Mouse (Mus musculus): ENCODE results near the gene Necap1. TPM values are rescaled to one million over a fixed set of nuclear protein-coding genes. Genes with fewer than 3 reads are reported as not detected.

The Necap1 gene
- total and polyA plus RNA-seq, 3 experiments = 11.9 to 19.1 TPM; not detected in 1

DNA sequence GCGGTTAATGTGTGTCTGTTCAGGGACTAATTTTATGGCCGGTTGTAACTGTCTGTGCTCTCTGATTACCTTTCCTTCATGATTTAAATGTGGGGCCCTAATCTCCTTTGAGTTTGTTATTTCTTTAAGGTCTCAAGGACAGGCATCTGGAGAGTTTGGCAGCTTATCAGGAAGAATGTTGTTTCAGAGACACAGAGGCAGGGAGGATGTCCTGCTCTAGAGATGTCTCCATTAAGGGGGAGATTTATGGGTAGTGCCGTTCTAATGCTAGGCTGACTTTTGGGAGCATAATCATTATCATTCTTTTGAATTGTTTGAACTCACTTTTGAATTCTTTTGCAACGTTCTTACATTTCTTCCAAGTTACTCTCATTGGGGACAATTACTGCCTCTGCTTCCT, 45.6 kb downstream of the Necap1 start:
- H3K9me3 ChIP-seq (replicated peaks; ENCODE audit: insufficient read depth, low read length) = no peaks in the 10 kb centered on the region
- no peak overlapping the region for H3K9ac ChIP-seq (ENCODE audit: control insufficient read depth, low read depth, low read length, poor library complexity, severe bottlenecking)
- DNase-seq (ENCODE audit: low read depth, low spot score) = no peak
- no peak overlapping the region for H3K27ac ChIP-seq (ENCODE audit: control insufficient read depth, low read depth, low read length)
- no peaks in the 10 kb centered on the region for H3K4me1 ChIP-seq (ENCODE audit: control insufficient read depth in 1 of 2, insufficient read depth in 2 of 2, low read length in 2 of 2)
- TF ChIP-seq POLR2AphosphoS5 (IDR thresholded peaks at IDR 0.05; ENCODE audit: borderline replicate concordance, low read depth, low read length) (no peak), NELFE (IDR thresholded peaks at IDR 0.05; ENCODE audit: low read depth, low read length) (no peak), ZNF384 (IDR thresholded peaks at IDR 0.05; ENCODE audit: low read depth, low read length) (no peak), TAL1 (IDR thresholded peaks at IDR 0.05; ENCODE audit: low read length) (peak; percentile 41), GATA1 (IDR thresholded peaks at IDR 0.05; ENCODE audit: low read depth, low read length) (no peak), MEF2A (IDR thresholded peaks at IDR 0.05; ENCODE audit: extremely low read depth, insufficient replicate concordance, low read depth, low read length, poor library complexity, severe bottlenecking) (no peak)
- no peaks in the 10 kb centered on the region for H3K79me2 ChIP-seq (ENCODE audit: control insufficient read depth, insufficient read depth, low read length, poor library complexity)
- H3K4me3 ChIP-seq (ENCODE audit: control insufficient read depth in 1 of 2, insufficient read depth in 1 of 2, low read depth in 2 of 2, low read length in 2 of 2) = no peak overlapping the region
- H3K36me3 ChIP-seq (ENCODE audit: control insufficient read depth in 1 of 2, insufficient read depth in 2 of 2, low read length in 2 of 2) = no peaks in the 10 kb centered on the region
- H3K27me3 ChIP-seq (ENCODE audit: control insufficient read depth in 1 of 2, insufficient read depth in 2 of 2, low read length in 2 of 2) = peaks cover 0 to 2% of the 10 kb centered on the region in 2 experiments; a peak in 3 of 4 replicates

- TF ChIP-seq MYB (IDR thresholded peaks at IDR 0.05; ENCODE audit: low read depth, low read length) = no peak
- no peak for TF ChIP-seq E2F4 (IDR thresholded peaks at IDR 0.05; ENCODE audit: borderline replicate concordance, low read depth, low read length)
- no peak for TF ChIP-seq GATA1 (IDR thresholded peaks at IDR 0.05; ENCODE audit: low read depth, low read length)
- TF ChIP-seq USF2 (IDR thresholded peaks at IDR 0.05; ENCODE audit: borderline replicate concordance in 1 of 2, insufficient read depth in 1 of 2, low read depth in 1 of 2, low read length in 2 of 2) = no peak
- TF ChIP-seq ZC3H11A (IDR thresholded peaks at IDR 0.05; ENCODE audit: low read depth, low read length) = no peak
- no peaks in the 10 kb centered on the region for H3K79me2 ChIP-seq (ENCODE audit: control insufficient read depth, insufficient read depth, low read length, poor library complexity)
- no peak within 1 kb of the TSS for H3K27ac ChIP-seq (ENCODE audit: control insufficient read depth, low read depth, low read length)
- no peaks in the 10 kb centered on the region for H3K9me3 ChIP-seq (replicated peaks; ENCODE audit: insufficient read depth, low read length)
- DNase-seq (ENCODE audit: low read depth, low spot score) = peak; percentile 8
- H3K4me1 ChIP-seq (ENCODE audit: control insufficient read depth in 1 of 2, insufficient read depth in 2 of 2, low read length in 2 of 2) = no peaks in the 10 kb centered on the region
- peaks cover 0 to 2% of the 10 kb centered on the region in 2 experiments; a peak in 3 of 4 replicates for H3K27me3 ChIP-seq (ENCODE audit: control insufficient read depth in 1 of 2, insufficient read depth in 2 of 2, low read length in 2 of 2)
- no peaks in the 10 kb centered on the region for H3K36me3 ChIP-seq (ENCODE audit: control insufficient read depth in 1 of 2, insufficient read depth in 2 of 2, low read length in 2 of 2)
- H3K4me3 ChIP-seq (ENCODE audit: control insufficient read depth in 1 of 2, insufficient read depth in 1 of 2, low read depth in 2 of 2, low read length in 2 of 2) = no peak within 1 kb of the TSS
- H3K9ac ChIP-seq (ENCODE audit: control insufficient read depth, low read depth, low read length, poor library complexity, severe bottlenecking) = no peak within 1 kb of the TSS
These were observed 47.2 kb downstream of the Necap1 start, which contains the start of gene Clec4a1 for GRCm38 (mm10) chr6:122921451-122921850. Gene Clec4a1 (plus strand): TSS chr6:122921848.

GRCm38 (mm10) chr6:122934845-122935244, 60.6 kb downstream of the Necap1 start:
- H3K4me3 ChIP-seq (ENCODE audit: control insufficient read depth in 1 of 2, insufficient read depth in 1 of 2, low read depth in 2 of 2, low read length in 2 of 2) = no peak overlapping the region
- TF ChIP-seq MXI1 (IDR thresholded peaks at IDR 0.05; ENCODE audit: low read depth, low read length) = no peak

More at GRCm38 (mm10) chr6:122934845-122935244, 60.6 kb downstream of the Necap1 start:
- Histone ChIP-seq H3K27ac (ENCODE audit: control insufficient read depth, low read depth, low read length) (no peak overlapping the region), H3K9ac (ENCODE audit: control insufficient read depth, low read depth, low read length, poor library complexity, severe bottlenecking) (no peak overlapping the region), H3K36me3 (ENCODE audit: control insufficient read depth in 1 of 2, insufficient read depth in 2 of 2, low read length in 2 of 2) (no peaks in the 10 kb centered on the region), H3K4me1 (ENCODE audit: control insufficient read depth in 1 of 2, insufficient read depth in 2 of 2, low read length in 2 of 2) (no peaks in the 10 kb centered on the region), H3K9me3 (replicated peaks; ENCODE audit: insufficient read depth, low read length) (no peaks in the 10 kb centered on the region), H3K79me2 (ENCODE audit: control insufficient read depth, insufficient read depth, low read length, poor library complexity) (no peaks in the 10 kb centered on the region), H3K27me3 (ENCODE audit: control insufficient read depth in 1 of 2, insufficient read depth in 2 of 2, low read length in 2 of 2) (peaks cover 4 to 6% of the 10 kb centered on the region in 2 experiments; a peak in 3 of 4 replicates)
- no peak for DNase-seq (ENCODE audit: low read depth, low spot score)

Other genes starting within 250 kb of the Necap1 start
- gene Dppa3, start 248.1 kb upstream of the Necap1 start, total RNA-seq (2012; rRNA removed) = not detected in 2 replicates
- not detected for gene Dppa3, start 248.1 kb upstream of the Necap1 start, polyA plus RNA-seq (2012; ENCODE audit: insufficient read depth in 1 of 2, insufficient read length in 2 of 2, low read depth in 1 of 2, low replicate concordance in 2 of 2, missing spikeins in 1 of 2)
- not detected in 2 replicates for gene Nanog, start 167.0 kb upstream of the Necap1 start, total RNA-seq (2012; rRNA removed)
- under 1 TPM in 1 of 2 experiments, not detected in 1; 0.63 TPM for gene Nanog, start 167.0 kb upstream of the Necap1 start, polyA plus RNA-seq (2012; ENCODE audit: insufficient read depth in 1 of 2, insufficient read length in 2 of 2, low read depth in 1 of 2, low replicate concordance in 2 of 2, missing spikeins in 1 of 2)
- 78.4 and 108 TPM in 2 replicates for gene Slc2a3, start 72.8 kb upstream of the Necap1 start, total RNA-seq (2012; rRNA removed)
- gene Slc2a3, start 72.8 kb upstream of the Necap1 start, polyA plus RNA-seq (2012; ENCODE audit: insufficient read depth in 1 of 2, insufficient read length in 2 of 2, low read depth in 1 of 2, low replicate concordance in 2 of 2, missing spikeins in 1 of 2) = 10 to 100 TPM in 1 of 2 experiments, not detected in 1; 93.4 TPM
- gene Foxj2, start 54.6 kb upstream of the Necap1 start, total RNA-seq (2012; rRNA removed) = 2.0 and 2.2 TPM in 2 replicates
- 1 to 10 TPM in 1 of 2 experiments, not detected in 1; 8.6 TPM for gene Foxj2, start 54.6 kb upstream of the Necap1 start, polyA plus RNA-seq (2012; ENCODE audit: insufficient read depth in 1 of 2, insufficient read length in 2 of 2, low read depth in 1 of 2, low replicate concordance in 2 of 2, missing spikeins in 1 of 2)
- gene C3ar1, start 18.3 kb upstream of the Necap1 start, total RNA-seq (2012; rRNA removed) = 0.42 and 0.69 TPM in 2 replicates
- gene C3ar1, start 18.3 kb upstream of the Necap1 start, polyA plus RNA-seq (2012; ENCODE audit: insufficient read depth in 1 of 2, insufficient read length in 2 of 2, low read depth in 1 of 2, low replicate concordance in 2 of 2, missing spikeins in 1 of 2) = under 1 TPM in 1 of 2 experiments, not detected in 1; 0.33 TPM
- gene Clec4a1, start 47.4 kb downstream of the Necap1 start, total RNA-seq (2012; rRNA removed) = not detected in 2 replicates
- gene Clec4a1, start 47.4 kb downstream of the Necap1 start, polyA plus RNA-seq (2012; ENCODE audit: insufficient read depth in 1 of 2, insufficient read length in 2 of 2, low read depth in 1 of 2, low replicate concordance in 2 of 2, missing spikeins in 1 of 2) = under 1 TPM in 1 of 2 experiments, not detected in 1; 0.06 TPM
- not detected in 2 replicates for gene Clec4a3, start 78.0 kb downstream of the Necap1 start, total RNA-seq (2012; rRNA removed)
- gene Clec4a3, start 78.0 kb downstream of the Necap1 start, polyA plus RNA-seq (2012; ENCODE audit: insufficient read depth in 1 of 2, insufficient read length in 2 of 2, low read depth in 1 of 2, low replicate concordance in 2 of 2, missing spikeins in 1 of 2) = not detected
- gene Clec4a4, start 115.9 kb downstream of the Necap1 start, total RNA-seq (2012; rRNA removed) = not detected in 2 replicates
- gene Clec4a4, start 115.9 kb downstream of the Necap1 start, polyA plus RNA-seq (2012; ENCODE audit: insufficient read depth in 1 of 2, insufficient read length in 2 of 2, low read depth in 1 of 2, low replicate concordance in 2 of 2, missing spikeins in 1 of 2) = not detected
- gene Clec4b1, start 175.5 kb downstream of the Necap1 start, total RNA-seq (2012; rRNA removed) = not detected in 2 replicates
- not detected for gene Clec4b1, start 175.5 kb downstream of the Necap1 start, polyA plus RNA-seq (2012; ENCODE audit: insufficient read depth in 1 of 2, insufficient read length in 2 of 2, low read depth in 1 of 2, low replicate concordance in 2 of 2, missing spikeins in 1 of 2)
- gene Clec4a2, start 232.0 kb downstream of the Necap1 start, total RNA-seq (2012; rRNA removed) = not detected in 2 replicates
- gene Clec4a2, start 232.0 kb downstream of the Necap1 start, polyA plus RNA-seq (2012; ENCODE audit: insufficient read depth in 1 of 2, insufficient read length in 2 of 2, low read depth in 1 of 2, low replicate concordance in 2 of 2, missing spikeins in 1 of 2) = not detected